Mouse (Mus musculus) midbrain, postnatal 0 days (tissue): ENCODE data around the gene Atg16l2. TPM values are rescaled to one million over a fixed set of nuclear protein-coding genes. Genes with fewer than 3 reads are reported as not detected.

Experiments used
- ATAC-seq: fragments of 200-750 bp; cut with Nextera tagmentation; 2 replicates; pipeline ENCODE4 v1.8.0; 2017; ENCODE audit warnings: moderate number of reproducible peaks, mild to moderate bottlenecking, moderate TSS enrichment, moderate library complexity; ENCODE audit not compliant: low FRiP score
- DNase-seq: peaks from one replicate; pipeline ENCODE4 v3.0.0-alpha.2; 2015; ENCODE audit warnings: low spot score
- H3K27ac ChIP-seq: fragments of 300-500 bp; sonication (generic); 2 replicates; pipeline ENCODE4 v1.5.1; 2014; ENCODE audit warnings: low read depth, mild to moderate bottlenecking, low read length, mixed read lengths
- H3K27me3 ChIP-seq: fragments of 300-500 bp; sonication (generic); 2 replicates; pipeline ENCODE4 v1.6.1; 2014; ENCODE audit warnings: low read length, control low read depth, mixed read lengths; ENCODE audit not compliant: insufficient read depth
- H3K36me3 ChIP-seq: fragments of 300-500 bp; sonication (generic); 2 replicates; pipeline ENCODE4 v1.6.1; 2014; ENCODE audit warnings: low read length, control low read depth, mixed read lengths; ENCODE audit not compliant: insufficient read depth
- H3K4me1 ChIP-seq: fragments of 300-500 bp; sonication (generic); 2 replicates; pipeline ENCODE4 v1.6.1; 2014; ENCODE audit warnings: mild to moderate bottlenecking, control low read depth, antibody characterized with exemption, low read length, mixed read lengths; ENCODE audit not compliant: insufficient read depth
- H3K4me2 ChIP-seq: fragments of 300-500 bp; sonication (generic); 2 replicates; pipeline ENCODE4 v1.6.1; 2014; ENCODE audit warnings: low read depth, mild to moderate bottlenecking, low read length, mixed read lengths; ENCODE audit not compliant: poor library complexity, severe bottlenecking
- H3K4me3 ChIP-seq: fragments of 300-500 bp; sonication (generic); 2 replicates; pipeline ENCODE4 v1.5.1; 2014; ENCODE audit warnings: low read depth, mild to moderate bottlenecking, low read length, moderate library complexity
- H3K9ac ChIP-seq: fragments of 300-500 bp; sonication (generic); replicated peaks from 2 replicates; pipeline ENCODE4 v1.6.1; 2014; ENCODE audit warnings: mild to moderate bottlenecking, low read length, moderate library complexity, mixed read lengths; ENCODE audit not compliant: poor library complexity, severe bottlenecking
- H3K9me3 ChIP-seq: fragments of 300-500 bp; sonication (generic); 2 replicates; pipeline ENCODE4 v1.6.1; 2016; ENCODE audit warnings: low read length, control low read depth
- CTCF ChIP-seq: IDR thresholded peaks from 2 replicates; pipeline ENCODE4 v1.5.1; 2016; ENCODE audit warnings: antibody characterized with exemption, mild to moderate bottlenecking
- WGBS: fragments of 180-500 bp; shearing (Covaris S2); extraction: QIAGEN DNeasy Blood & Tissue Kit; methylation state at CpG from one replicate; pipeline ENCODE4 v1.1.7; 2014; 5-methylcytosine and 5-hydroxymethylcytosine counted together
- polyA plus RNA-seq: library from polyadenylated mRNA; unstranded; fragments of >200 nt; fragmentation: Nextera tagmentation; extraction: Ambion mirVana; gene quantifications from 2 replicates; pipeline ENCODE4 v1.2.1, GENCODE M21; 2015
- total RNA-seq: library from RNA; depleted of rRNA; stranded (reverse); fragments of >200 nt; gene quantifications from 2 replicates; pipeline ENCODE4 v1.2.3, GENCODE M21; 2014

Atg16l2 gene
- total and polyA plus RNA-seq, 2 experiments from 2014 or later: 17.0 to 22.4 TPM

DNA sequence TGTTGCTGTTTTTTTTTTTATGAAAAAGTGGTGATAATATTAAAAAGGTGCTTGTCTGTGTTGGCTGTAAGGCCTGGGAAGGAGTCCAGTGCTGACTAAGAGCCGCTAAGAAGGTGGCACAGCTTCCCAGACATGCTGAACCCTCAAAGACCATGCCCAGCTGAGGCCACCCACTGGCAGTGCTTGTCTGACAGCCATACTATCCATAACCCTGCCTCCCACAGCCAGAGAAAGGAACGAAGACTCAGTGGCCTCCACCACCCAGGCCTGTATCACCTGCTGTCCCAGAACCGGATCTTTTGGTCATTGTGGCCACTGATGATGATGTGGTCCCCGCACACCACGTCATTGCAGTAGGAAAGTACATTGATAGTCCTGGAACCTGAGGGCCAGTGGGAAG is 10.8 kb downstream of the Atg16l2 start:
- ATAC-seq: no peak
- no peak overlapping the region for H3K4me3 ChIP-seq
- DNase-seq: no peak
- no peaks in the 10 kb centered on the region for H3K27me3 ChIP-seq
- H3K36me3 ChIP-seq: peaks cover 24% of the 10 kb centered on the region
- no peak overlapping the region for H3K4me2 ChIP-seq
- H3K27ac ChIP-seq: no peak overlapping the region
- H3K9ac ChIP-seq: no peak overlapping the region
- 80% methylated on average over 5 of the region's 5 CpGs for WGBS
- no peaks in the 10 kb centered on the region for H3K9me3 ChIP-seq
- no peak for TF ChIP-seq CTCF
- H3K4me1 ChIP-seq: no peaks in the 10 kb centered on the region

DNA sequence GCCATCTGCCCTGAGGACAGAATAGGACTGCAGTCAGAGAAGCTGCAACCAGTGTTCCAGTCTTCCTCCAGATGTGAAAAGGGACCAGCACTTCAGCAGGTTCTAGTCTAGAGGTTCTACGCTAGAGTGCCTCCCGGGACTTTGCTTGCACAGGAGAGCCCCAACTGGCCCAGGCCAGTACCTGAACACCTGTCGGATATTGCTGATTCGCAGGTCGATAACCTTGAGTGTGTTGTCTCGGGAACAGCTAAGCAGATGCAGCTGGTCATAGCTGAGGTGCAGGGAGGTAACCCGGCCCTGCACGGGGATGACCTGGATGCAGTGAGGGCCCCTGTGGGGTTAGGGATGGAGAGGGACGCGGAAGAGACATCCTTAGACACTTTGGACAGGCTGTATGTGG is 11.7 kb downstream of the Atg16l2 start:
- ATAC-seq (no peak), DNase-seq (no peak)
- Histone ChIP-seq H3K4me1 (no peaks in the 10 kb centered on the region), H3K27ac (no peak overlapping the region), H3K27me3 (no peaks in the 10 kb centered on the region), H3K4me2 (no peak overlapping the region), H3K36me3 (peaks cover 29% of the 10 kb centered on the region), H3K9ac (no peak overlapping the region), H3K9me3 (no peaks in the 10 kb centered on the region), H3K4me3 (no peak overlapping the region)
- no peak for TF ChIP-seq CTCF
- 90% methylated on average over 10 of the region's 10 CpGs for WGBS

DNA sequence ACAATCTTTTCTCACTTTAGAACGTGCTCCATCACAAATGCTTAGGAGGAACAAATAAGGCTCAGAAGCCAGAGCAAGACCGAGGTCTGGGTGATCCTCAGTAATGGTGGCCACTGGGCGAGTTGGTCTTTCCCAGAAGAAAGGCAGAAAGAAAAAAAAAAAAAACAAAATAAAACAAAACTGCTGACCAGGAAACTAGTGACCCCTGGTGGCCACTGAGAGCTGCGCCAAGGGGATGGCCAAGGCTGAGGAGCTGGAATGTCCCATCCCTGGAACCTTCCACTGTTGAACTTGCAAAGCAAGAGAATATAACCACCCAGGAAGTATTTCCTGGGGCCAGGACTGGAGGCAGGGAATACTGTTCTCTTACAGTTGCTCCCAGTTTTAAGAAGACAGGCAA is 13.6 kb downstream of the Atg16l2 start:
- H3K4me3 ChIP-seq: no peak overlapping the region
- no peaks in the 10 kb centered on the region for H3K27me3 ChIP-seq
- ATAC-seq (no peak), DNase-seq (peak; percentile 59)
- TF ChIP-seq CTCF: peak; percentile 84
- WGBS: 30% methylated on average over 4 of the region's 4 CpGs
- no peaks in the 10 kb centered on the region for H3K4me1 ChIP-seq
- H3K4me2 ChIP-seq: no peak overlapping the region
- H3K9ac ChIP-seq: no peak overlapping the region
- H3K9me3 ChIP-seq: no peaks in the 10 kb centered on the region
- no peak overlapping the region for H3K27ac ChIP-seq
- peaks cover 29% of the 10 kb centered on the region for H3K36me3 ChIP-seq

DNA sequence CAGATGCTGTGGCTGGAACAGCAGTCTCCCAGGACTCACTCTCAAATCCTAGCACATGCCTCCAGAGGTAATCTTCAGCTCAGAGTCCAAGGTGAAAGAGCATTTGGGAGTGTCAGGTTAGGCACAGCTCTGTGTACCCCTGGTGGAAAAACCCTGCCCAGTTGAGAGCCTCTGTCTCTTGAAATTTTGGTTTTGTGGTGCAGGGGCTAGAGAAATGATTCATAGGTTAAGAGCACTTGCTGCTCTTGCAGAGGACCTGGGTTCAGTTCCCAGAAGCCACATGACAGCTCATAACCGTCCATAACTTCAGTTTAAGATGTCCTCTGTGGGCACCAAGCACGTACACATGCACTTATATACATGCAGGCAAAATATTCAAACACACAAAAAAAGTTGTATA is 14.2 kb downstream of the Atg16l2 start:
- H3K9ac ChIP-seq: no peak overlapping the region
- TF ChIP-seq CTCF: no peak
- peaks cover 34% of the 10 kb centered on the region for H3K36me3 ChIP-seq

DNA sequence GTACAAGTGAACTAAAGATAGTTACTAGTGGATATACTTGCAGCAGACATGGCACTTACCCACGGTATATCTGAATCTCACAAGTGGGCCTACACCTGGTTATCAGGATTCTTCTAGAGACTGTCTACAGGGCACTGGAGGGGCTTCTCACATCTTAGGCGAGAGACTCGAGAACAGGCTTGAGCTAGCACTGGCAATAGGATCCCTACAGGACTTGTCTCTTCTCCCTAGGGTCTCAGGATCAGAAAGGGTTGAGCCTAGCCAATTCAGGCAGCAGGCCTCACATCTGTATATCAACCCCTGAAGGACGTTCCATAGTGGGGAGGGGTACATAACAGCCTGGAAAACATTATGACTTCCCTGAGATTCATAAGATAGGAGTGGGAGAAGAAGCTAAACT is 15.2 kb downstream of the Atg16l2 start:
- peaks cover 41% of the 10 kb centered on the region for H3K36me3 ChIP-seq
- DNase-seq (no peak), ATAC-seq (no peak)
- H3K9ac ChIP-seq: no peak overlapping the region
- no peaks in the 10 kb centered on the region for H3K27me3 ChIP-seq
- TF ChIP-seq CTCF: no peak
- no peaks in the 10 kb centered on the region for H3K9me3 ChIP-seq
- WGBS: 79% methylated on average over 4 of the region's 4 CpGs
- H3K27ac ChIP-seq: no peak overlapping the region
- H3K4me2 ChIP-seq: no peak overlapping the region
- H3K4me1 ChIP-seq: no peaks in the 10 kb centered on the region
- H3K4me3 ChIP-seq: no peak overlapping the region

More for the DNA sequence above, 14.2 kb downstream of the Atg16l2 start:
- H3K9me3 ChIP-seq: no peaks in the 10 kb centered on the region
- no peaks in the 10 kb centered on the region for H3K4me1 ChIP-seq
- 87% methylated on average over 2 of the region's 2 CpGs for WGBS
- no peaks in the 10 kb centered on the region for H3K27me3 ChIP-seq
- H3K4me2 ChIP-seq: no peak overlapping the region
- no peak overlapping the region for H3K4me3 ChIP-seq
- DNase-seq: no peak
- no peak for ATAC-seq
- peak overlapping the region; percentile 38; the same call in 1 of the 2 replicates for H3K27ac ChIP-seq

DNA sequence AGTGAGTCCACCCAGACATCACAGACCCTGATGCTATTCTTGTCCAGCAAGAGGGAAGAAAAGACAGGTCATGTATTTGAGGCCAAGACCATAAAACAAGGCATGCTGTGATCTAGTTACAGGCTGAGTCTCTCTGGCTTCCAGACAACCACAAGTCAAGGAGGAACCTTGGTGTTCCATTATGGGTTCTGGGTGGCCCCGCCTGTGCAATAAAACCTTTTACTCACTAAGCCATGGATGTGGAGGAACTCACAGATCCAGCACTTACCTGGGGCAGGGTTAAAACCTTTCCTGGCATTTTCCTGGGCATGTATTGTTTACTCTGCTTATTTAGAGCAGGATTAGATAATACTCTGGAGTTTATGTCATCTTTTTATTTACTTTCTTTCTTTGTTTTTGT is 17.5 kb downstream of the Atg16l2 start:
- 95% methylated on average over 1 of the region's 1 CpGs for WGBS
- ATAC-seq (no peak), DNase-seq (no peak)
- no peaks in the 10 kb centered on the region for H3K9me3 ChIP-seq
- TF ChIP-seq CTCF: no peak
- H3K27ac ChIP-seq: no peak overlapping the region
- H3K27me3 ChIP-seq: no peaks in the 10 kb centered on the region
- H3K9ac ChIP-seq: no peak overlapping the region
- peaks cover 33% of the 10 kb centered on the region for H3K36me3 ChIP-seq
- no peak overlapping the region for H3K4me2 ChIP-seq
- H3K4me1 ChIP-seq: no peaks in the 10 kb centered on the region
- no peak overlapping the region for H3K4me3 ChIP-seq
